Mouse (Mus musculus) limb, embryonic 15.5 days (tissue): ENCODE data around the gene Dus1l. TPM values are rescaled to one million over a fixed set of nuclear protein-coding genes. Genes with fewer than 3 reads are reported as not detected.
"Not testable (repeated sequence)": the region's sequence is repeated elsewhere in the genome, so short reads cannot be mapped to it uniquely, and the experiment has no call there.

Experiments
- ATAC-seq: fragments of 200-750 bp; cut with Nextera tagmentation; 2 replicates; pipeline ENCODE4 v1.8.0; 2017; ENCODE audit warnings: low read depth, moderate TSS enrichment; ENCODE audit not compliant: insufficient number of reproducible peaks, low FRiP score, low TSS enrichment
- H3K27ac ChIP-seq: fragments of 300-500 bp; sonication (generic); 2 replicates; pipeline ENCODE4 v1.5.1; 2015; ENCODE audit warnings: moderate library complexity, mild to moderate bottlenecking, inconsistent platforms
- H3K27me3 ChIP-seq: fragments of 300-500 bp; sonication (generic); 2 replicates; pipeline ENCODE4 v1.6.1; 2015; ENCODE audit warnings: inconsistent platforms
- H3K36me3 ChIP-seq: fragments of 300-500 bp; sonication (generic); 2 replicates; pipeline ENCODE4 v1.6.1; 2015; ENCODE audit warnings: inconsistent platforms
- H3K4me1 ChIP-seq: fragments of 300-500 bp; sonication (generic); 2 replicates; pipeline ENCODE4 v1.6.1; 2015; ENCODE audit warnings: inconsistent platforms
- H3K4me2 ChIP-seq: fragments of 300-500 bp; sonication (generic); 2 replicates; pipeline ENCODE4 v1.6.1; 2015; ENCODE audit warnings: mild to moderate bottlenecking, inconsistent platforms
- H3K4me3 ChIP-seq: fragments of 300-500 bp; sonication (generic); 2 replicates; pipeline ENCODE4 v1.5.1; 2015; ENCODE audit warnings: mild to moderate bottlenecking, inconsistent platforms
- H3K9ac ChIP-seq: fragments of 300-500 bp; sonication (generic); 2 replicates; pipeline ENCODE4 v1.6.1; 2015; ENCODE audit warnings: inconsistent platforms
- H3K9me3 ChIP-seq: fragments of 300-500 bp; sonication (generic); 2 replicates; pipeline ENCODE4 v1.6.1; 2016; ENCODE audit warnings: inconsistent platforms
- whole genome bisulfite sequencing: fragments of 180-500 bp; shearing (Covaris S2); methylation state at CpG from one replicate; pipeline ENCODE4 v1.1.7; 2015; 5-methylcytosine and 5-hydroxymethylcytosine counted together
- polyA plus RNA-seq: library from polyadenylated mRNA; unstranded; fragments of >200 nt; fragmentation: Nextera tagmentation; extraction: Ambion mirVana; gene quantifications from 2 replicates; pipeline ENCODE4 v1.2.1, GENCODE M21; 2015

Gene Dus1l
- 59.0 and 61.9 TPM in 2 replicates for polyA plus RNA-seq

- Histone ChIP-seq H3K4me2 (peak within 1 kb of the TSS; percentile 90), H3K9me3 (no peaks in the 10 kb centered on the region), H3K27ac (peak within 1 kb of the TSS; percentile 77), H3K9ac (peak within 1 kb of the TSS; percentile 99), H3K4me3 (peak within 1 kb of the TSS; percentile 100), H3K4me1 (peaks cover 32% of the 10 kb centered on the region), H3K27me3 (no peaks in the 10 kb centered on the region), H3K36me3 (peaks cover 38% of the 10 kb centered on the region)
- ATAC-seq: peak; percentile 84
- WGBS: 2% methylated on average over 59 of the region's 59 CpGs
Observed at GRCm38 (mm10) chr11:120795756-120796613, at the start of gene Dus1l. Gene Dus1l, minus strand, starts transcription at chr11:120796403.

- H3K9ac ChIP-seq: no peak overlapping the region
- no peaks in the 10 kb centered on the region for H3K36me3 ChIP-seq
- H3K27ac ChIP-seq: no peak overlapping the region
- no peak overlapping the region for H3K4me2 ChIP-seq
- H3K4me3 ChIP-seq: no peak overlapping the region
- H3K4me1 ChIP-seq: no peaks in the 10 kb centered on the region
- no peaks in the 10 kb centered on the region for H3K27me3 ChIP-seq
- ATAC-seq: no peak
- no peaks in the 10 kb centered on the region for H3K9me3 ChIP-seq
- 90% methylated on average over 4 of the region's 4 CpGs for WGBS
Observed at GRCm38 (mm10) chr11:120844329-120844728, 48.1 kb upstream of the Dus1l start.

GRCm38 (mm10) chr11:120833555-120834280, 37.5 kb upstream of the Dus1l start:
- Histone ChIP-seq H3K27ac (peak overlapping the region; percentile 75), H3K36me3 (0 out of 2 replicates have a peak, but pooled peaks cover 4% of the 10 kb centered on the region), H3K4me2 (no peak overlapping the region), H3K27me3 (no peaks in the 10 kb centered on the region), H3K4me1 (peaks cover 5% of the 10 kb centered on the region; the same call in 1 of the 2 replicates), H3K9ac (no peak overlapping the region), H3K9me3 (no peaks in the 10 kb centered on the region), H3K4me3 (no peak overlapping the region)
- ATAC-seq: no peak
- WGBS: 67% methylated on average over 8 of the region's 8 CpGs

GRCm38 (mm10) chr11:120832962-120833361, 36.8 kb upstream of the Dus1l start:
- H3K9me3 ChIP-seq, H3K27ac ChIP-seq, H3K9ac ChIP-seq, H3K4me2 ChIP-seq, H3K4me1 ChIP-seq, H3K36me3 ChIP-seq, ATAC-seq, H3K4me3 ChIP-seq, H3K27me3 ChIP-seq: not testable (repeated sequence)
- WGBS: 89% methylated on average over 5 of the region's 5 CpGs

GRCm38 (mm10) chr11:120831659-120832440, 35.6 kb upstream of the Dus1l start:
- Histone ChIP-seq H3K9me3 (no peaks in the 10 kb centered on the region), H3K4me3 (no peak overlapping the region), H3K9ac (no peak overlapping the region), H3K4me1 (peaks cover 5% of the 10 kb centered on the region; the same call in 1 of the 2 replicates), H3K36me3 (0 out of 2 replicates have a peak, but pooled peaks cover 4% of the 10 kb centered on the region), H3K4me2 (no peak overlapping the region), H3K27me3 (no peaks in the 10 kb centered on the region), H3K27ac (no peak overlapping the region)
- ATAC-seq: no peak
- 81% methylated on average over 3 of the region's 3 CpGs for WGBS

- Histone ChIP-seq H3K27me3 (no peaks in the 10 kb centered on the region), H3K4me1 (peaks cover 6% of the 10 kb centered on the region), H3K36me3 (0 out of 2 replicates have a peak, but pooled peaks cover 4% of the 10 kb centered on the region), H3K4me3 (no peak overlapping the region), H3K9ac (no peak overlapping the region), H3K9me3 (no peaks in the 10 kb centered on the region), H3K4me2 (no peak overlapping the region), H3K27ac (no peak overlapping the region)
- WGBS: 83% methylated on average over 12 of the region's 12 CpGs
- ATAC-seq: no peak
Observed at GRCm38 (mm10) chr11:120830686-120831085, 34.5 kb upstream of the Dus1l start.

- 0 out of 2 replicates have a peak, but pooled peaks cover 4% of the 10 kb centered on the region for H3K36me3 ChIP-seq
- no peak overlapping the region for H3K27ac ChIP-seq
- H3K9ac ChIP-seq: no peak overlapping the region
- H3K4me2 ChIP-seq: no peak overlapping the region
- no peaks in the 10 kb centered on the region for H3K9me3 ChIP-seq
- H3K4me3 ChIP-seq: no peak overlapping the region
- H3K27me3 ChIP-seq: no peaks in the 10 kb centered on the region
- peaks cover 14% of the 10 kb centered on the region for H3K4me1 ChIP-seq
- no peak for ATAC-seq
- 82% methylated on average over 10 of the region's 10 CpGs for WGBS
Observed at GRCm38 (mm10) chr11:120829757-120830532, 33.7 kb upstream of the Dus1l start.

- Histone ChIP-seq H3K4me1 (peaks cover 11% of the 10 kb centered on the region), H3K4me2 (no peak overlapping the region), H3K9me3 (no peaks in the 10 kb centered on the region), H3K36me3 (0 out of 2 replicates have a peak, but pooled peaks cover 4% of the 10 kb centered on the region), H3K4me3 (no peak overlapping the region), H3K27ac (no peak overlapping the region), H3K9ac (no peak overlapping the region), H3K27me3 (no peaks in the 10 kb centered on the region)
- WGBS: 72% methylated on average over 4 of the region's 4 CpGs
- no peak for ATAC-seq
Observed at GRCm38 (mm10) chr11:120828416-120828815, 32.2 kb upstream of the Dus1l start.

GRCm38 (mm10) chr11:120826016-120826953, 30.1 kb upstream of the Dus1l start:
- H3K27me3 ChIP-seq: no peaks in the 10 kb centered on the region
- no peak for ATAC-seq
- no peak overlapping the region for H3K9ac ChIP-seq
- H3K4me3 ChIP-seq: no peak overlapping the region
- H3K4me1 ChIP-seq: peaks cover 31% of the 10 kb centered on the region
- no peaks in the 10 kb centered on the region for H3K9me3 ChIP-seq
- 84% methylated on average over 8 of the region's 8 CpGs for WGBS
- peaks cover 13% of the 10 kb centered on the region for H3K36me3 ChIP-seq
- no peak overlapping the region for H3K4me2 ChIP-seq
- H3K27ac ChIP-seq: peak overlapping the region; percentile 98

GRCm38 (mm10) chr11:120825289-120825863, 29.2 kb upstream of the Dus1l start:
- peak overlapping the region; percentile 49 for H3K9ac ChIP-seq
- no peak for ATAC-seq
- peak overlapping the region; percentile 98 for H3K27ac ChIP-seq
- no peaks in the 10 kb centered on the region for H3K27me3 ChIP-seq
- H3K4me2 ChIP-seq: peak overlapping the region; percentile 77
- H3K4me1 ChIP-seq: peaks cover 40% of the 10 kb centered on the region
- H3K36me3 ChIP-seq: peaks cover 22% of the 10 kb centered on the region
- 40% methylated on average over 4 of the region's 4 CpGs for WGBS
- no peaks in the 10 kb centered on the region for H3K9me3 ChIP-seq
- peak overlapping the region; percentile 89 for H3K4me3 ChIP-seq
